Mouse (Mus musculus) liver, postnatal 0 days (tissue): ENCODE measurements at regions not wholly inside any gene's neighbourhood (a gene's known extent, or its start where the extent isn't known, plus 50 kb on each side); places are given as distances from the start of the nearest gene placed in this dataset.

Experiments
- CTCF ChIP-seq: sonication (generic); IDR thresholded peaks from 2 replicates; pipeline ENCODE4 v1.5.1; 2016; ENCODE audit warnings: antibody characterized with exemption, low read depth
- EP300 ChIP-seq: IDR thresholded peaks from 2 replicates; pipeline ENCODE4 v1.6.1; 2016; ENCODE audit warnings: antibody characterized with exemption, low read depth, mild to moderate bottlenecking

GRCm38 (mm10) chr6:93456383-93457033 is 513.2 kb upstream of the Adamts9 start:
- TF ChIP-seq CTCF, result no peak
- no peak for TF ChIP-seq EP300
